Mouse (Mus musculus) right cerebral cortex, postnatal 10 days (tissue): ENCODE results near the gene Enox2.

Source experiments
- DNase-seq, 2 experiments: peaks; one replicate each; pipeline ENCODE4 v3.0.0; 2021; ENCODE audit warnings: low spot score in 2 of 2

Enox2 gene

GRCm38 (mm10) chrX:49002892-49003291, 285.2 kb downstream of the Enox2 start:
- DNase-seq, result no peak

- no peak for DNase-seq
Measured at GRCm38 (mm10) chrX:48985653-48986052, 302.4 kb downstream of the Enox2 start.

DNA sequence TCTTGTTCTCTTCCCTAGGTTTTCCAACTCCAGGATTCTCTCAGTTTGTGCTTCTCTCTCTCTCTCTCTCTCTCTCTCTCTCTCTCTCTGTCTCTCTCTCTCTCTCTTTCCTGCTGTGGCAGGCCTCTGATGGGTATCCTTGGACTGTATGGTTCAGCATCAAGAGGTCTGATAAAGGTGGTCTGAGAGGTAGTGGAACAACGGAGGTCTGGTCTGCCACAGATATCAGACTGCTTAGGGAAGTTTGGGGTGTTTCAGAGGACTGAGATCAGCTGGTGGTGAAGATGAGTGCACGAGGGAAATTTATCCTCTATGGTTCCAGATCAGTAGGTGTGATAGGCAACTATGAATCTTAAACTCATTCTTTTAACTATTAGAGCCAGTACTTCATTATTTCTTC, 303.6 kb downstream of the Enox2 start:
- DNase-seq, result no peak
